In the genomic region with DNA sequence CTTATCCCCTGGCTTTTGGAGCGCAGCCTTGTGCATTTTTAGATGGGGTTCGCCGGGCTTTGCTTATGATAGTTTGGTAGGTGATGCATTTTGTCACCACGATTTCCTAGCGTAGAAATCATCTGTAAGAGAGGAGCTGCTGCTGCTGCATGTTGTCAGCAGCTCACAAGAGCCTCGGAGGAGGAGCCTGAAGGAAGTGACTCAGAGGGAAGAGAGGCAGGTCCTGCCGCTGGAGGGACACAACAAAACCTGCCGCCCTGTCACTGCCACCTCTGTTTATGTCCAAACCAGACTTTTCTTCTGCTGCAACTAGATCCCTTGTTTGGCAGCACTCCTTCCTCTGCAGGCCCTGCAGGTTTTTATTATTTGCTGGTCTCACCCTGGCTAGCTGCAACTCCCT, we compare ENCODE assay signal across 8 mouse cellular contexts. TPM values are rescaled to one million over a fixed set of nuclear protein-coding genes. Genes with fewer than 3 reads are reported as not detected.
DNase-seq lines count a peak whose midpoint lies in the region; ATAC-seq and TF ChIP-seq lines count a peak whose summit lies in the region.
"Had no signal": no experiment of that assay in that cellular context is flagged by ENCODE, and none has a peak within 500 bp of the region (broad histone marks: within the 10 kb centered on the region; RNA-seq: fewer than 3 reads in every experiment).

No protein-coding gene starts in this region.

- H3K27me3 ChIP-seq in kidney, embryonic 16.5 days (ENCODE audit: insufficient read depth, low read length): no peaks in the 10 kb centered on the region
- H3K27me3 ChIP-seq in myocyte (ENCODE audit: control insufficient read depth, insufficient read depth, insufficient read length): no peaks in the 10 kb centered on the region
- H3K27me3 ChIP-seq in forebrain, embryonic 14.5 days (replicated peaks; ENCODE audit: control insufficient read depth, insufficient read depth, low read length): no peaks in the 10 kb centered on the region

- no peak overlapping the region for H3K9ac ChIP-seq in kidney, embryonic 16.5 days (replicated peaks; ENCODE audit: low read length)
- H3K9ac ChIP-seq in forebrain, embryonic 14.5 days (ENCODE audit: low read length): no peak overlapping the region

- peaks cover 37% of the 10 kb centered on the region for H3K4me1 ChIP-seq in kidney, embryonic 16.5 days (ENCODE audit: insufficient read depth, low read length)
- peaks cover 36% of the 10 kb centered on the region for H3K4me1 ChIP-seq in forebrain, embryonic 14.5 days (ENCODE audit: control insufficient read depth, insufficient read depth, low read length)

- peaks cover 99% of the 10 kb centered on the region for H3K79me2 ChIP-seq in myocyte (ENCODE audit: control insufficient read depth, insufficient read depth)

- no peak overlapping the region for H3K4me3 ChIP-seq in kidney, embryonic 16.5 days (ENCODE audit: low read length)
- H3K4me3 ChIP-seq in myocyte: no peak overlapping the region
- no peak overlapping the region for H3K4me3 ChIP-seq in forebrain, embryonic 14.5 days (ENCODE audit: low read depth, low read length)

- ATAC-seq in kidney, embryonic 16.5 days (ENCODE audit: low FRiP score, low TSS enrichment): no peak
- peak; percentile 60 for ATAC-seq in common myeloid progenitor, adult 5-6 weeks (replicated peaks; ENCODE audit: low read depth, poor library complexity, severe bottlenecking)
- ATAC-seq in forebrain, embryonic 14.5 days: no peak

- no peak overlapping the region for H3ac ChIP-seq in myocyte (ENCODE audit: control insufficient read depth, insufficient read length)

- no peak overlapping the region for H3K4me2 ChIP-seq in kidney, embryonic 16.5 days (replicated peaks; ENCODE audit: low read depth, low read length)
- H3K4me2 ChIP-seq in myocyte (ENCODE audit: low read depth): peak overlapping the region; percentile 69
- H3K4me2 ChIP-seq in forebrain, embryonic 14.5 days (ENCODE audit: low read length): no peak overlapping the region

- TF ChIP-seq POLR2A in myocyte (IDR thresholded peaks at IDR 0.05; ENCODE audit: insufficient read length, low read depth): no peak

- H3K9me3 ChIP-seq in kidney, embryonic 16.5 days (ENCODE audit: low read length): peaks cover 6% of the 10 kb centered on the region
- peaks cover 3% of the 10 kb centered on the region; the same call in 1 of the 2 replicates for H3K9me3 ChIP-seq in forebrain, embryonic 14.5 days (replicated peaks; ENCODE audit: control insufficient read depth, low read length)

- 33% methylated on average over 8 of the region's 8 CpGs for WGBS in kidney, embryonic 16.5 days
- WGBS in forebrain, embryonic 14.5 days: 62% methylated on average over 8 of the region's 8 CpGs

- H3K36me3 ChIP-seq in kidney, embryonic 16.5 days (ENCODE audit: insufficient read depth, low read length): no peaks in the 10 kb centered on the region
- no peaks in the 10 kb centered on the region for H3K36me3 ChIP-seq in myocyte (ENCODE audit: control insufficient read depth, insufficient read depth)
- H3K36me3 ChIP-seq in forebrain, embryonic 14.5 days (ENCODE audit: control insufficient read depth, insufficient read depth, low read length): no peaks in the 10 kb centered on the region

- no peak overlapping the region for H3K27ac ChIP-seq in kidney, embryonic 16.5 days (ENCODE audit: low read length)
- no peak overlapping the region for H3K27ac ChIP-seq in forebrain, embryonic 14.5 days (ENCODE audit: low read depth, low read length)
- H3K27ac ChIP-seq: macrophage had no signal

- peak; percentile 46 to 60 for DNase-seq in kidney, postnatal 25 days
- peak; percentile 52 for DNase-seq in heart, postnatal 4 days
- no peak for DNase-seq in right cerebral cortex, adult 18-20 months
- DNase-seq in forebrain, embryonic 14.5 days (ENCODE audit: low spot score): no peak

TF ChIP-seq in myocyte, 11 proteins besides CTCF, POLR2A, EP300 and RAD21:
- no peak for TF ChIP-seq CEBPB (IDR thresholded peaks at IDR 0.05; ENCODE audit: insufficient read depth, poor library complexity, severe bottlenecking)
- no peak for TF ChIP-seq TCF12 (IDR thresholded peaks at IDR 0.05; ENCODE audit: insufficient read depth, poor library complexity, severe bottlenecking)
- TF ChIP-seq POLR2AphosphoS2 (IDR thresholded peaks at IDR 0.05; ENCODE audit: insufficient read length, low read depth): no peak
- TF ChIP-seq USF1 (IDR thresholded peaks at IDR 0.05; ENCODE audit: low read depth): no peak
- TF ChIP-seq E2F4 (IDR thresholded peaks at IDR 0.05; ENCODE audit: insufficient read depth): no peak
- TF ChIP-seq REST (IDR thresholded peaks at IDR 0.05; ENCODE audit: insufficient read depth, insufficient read length): no peak
- TF ChIP-seq TCF3 (IDR thresholded peaks at IDR 0.05; ENCODE audit: insufficient read length, low read depth): no peak
- no peak for TF ChIP-seq MYOG (IDR thresholded peaks at IDR 0.05; ENCODE audit: control insufficient read depth in 1 of 3, insufficient read depth in 1 of 3, insufficient read length in 2 of 3, low read depth in 2 of 3)
- no peak for TF ChIP-seq MAX (IDR thresholded peaks at IDR 0.05; ENCODE audit: low read depth)

RNA-seq across cellular contexts. Expression of a gene that starts 8.5 kb away (rescaled TPM):
- 7.7 and 8.9 TPM in 2 replicates for polyA plus RNA-seq in kidney, embryonic 16.5 days (2015; fragmentation: Nextera tagmentation; extraction: Ambion mirVana)
- total RNA-seq in common myeloid progenitor, adult 5-6 weeks (2017): 10.5 and 14.2 TPM in 2 replicates
- 10 to 100 TPM; 58.9 to 65.8 TPM for total RNA-seq in heart, postnatal 4 days (2021)
- polyA plus RNA-seq in myocyte (2012; fragmentation: generic; extraction: Trizol): 48.9 TPM
- 28.6 and 32.3 TPM in 2 replicates for polyA plus RNA-seq in forebrain, embryonic 14.5 days (2014; fragmentation: Nextera tagmentation; extraction: Ambion mirVana)

Comparison
In these comparisons a context has a peak if more than half of its experiments do, and no peak if none do; other contexts are left out.
1. DNase-seq: peak in kidney, postnatal 25 days (2 of 2) and heart, postnatal 4 days (single experiment); none in right cerebral cortex, adult 18-20 months (single experiment) and forebrain, embryonic 14.5 days (single experiment).